Mouse (Mus musculus) testis, adult 2 months (tissue): ENCODE results near the gene Spata33.
A peak's percentile ranks its signal among the peaks of the same experiment; 100 is the strongest.

ENCODE experiments used
- CTCF ChIP-seq: fragments of 200-500 bp; IDR thresholded peaks from 2 replicates; pipeline ENCODE4 v1.5.1; 2012; ENCODE audit warnings: low read depth, mild to moderate bottlenecking, inconsistent platforms, low read length, moderate library complexity; ENCODE audit not compliant: control insufficient read depth, insufficient read depth, insufficient replicate concordance
- POLR2A ChIP-seq: fragments of 200-500 bp; IDR thresholded peaks from 2 replicates; pipeline ENCODE4 v1.6.1; 2012; ENCODE audit warnings: low read depth, mild to moderate bottlenecking, inconsistent platforms, low read length, moderate library complexity; ENCODE audit not compliant: control insufficient read depth

DNA sequence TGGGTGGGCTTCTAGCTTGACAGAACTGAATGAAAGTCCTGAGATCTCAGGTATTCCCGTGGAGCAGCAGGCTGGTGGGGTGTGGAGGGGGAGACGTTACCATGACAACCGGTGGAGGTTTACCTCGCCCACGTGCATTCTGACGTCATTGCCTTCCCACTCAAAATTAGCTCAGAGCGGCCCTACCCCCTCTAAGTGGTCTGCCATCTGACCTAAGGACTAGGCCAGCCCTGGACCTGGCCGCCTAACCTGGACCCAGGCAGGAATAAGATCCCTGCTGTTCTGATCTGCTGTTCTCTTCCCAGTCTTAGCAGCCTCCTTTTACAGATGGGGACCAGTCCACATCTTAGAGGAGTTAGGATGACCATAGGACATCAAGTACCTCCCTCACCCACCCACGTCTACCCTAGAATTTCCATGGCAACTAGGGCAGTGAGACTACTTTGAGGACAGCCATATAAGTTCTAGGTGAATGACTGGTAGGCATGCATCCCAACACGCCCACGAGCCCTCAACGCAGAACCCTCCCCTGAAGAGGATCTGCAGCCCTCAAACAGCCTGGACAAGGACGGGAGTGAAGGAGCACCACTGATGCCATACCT lies 22.4 kb downstream of the Spata33 start:
- peak; percentile 81; the same call in 1 of the 2 replicates for TF ChIP-seq POLR2A
- TF ChIP-seq CTCF: 0 out of 2 replicates have a peak, but pooled peaks have one; percentile 2
